Mouse (Mus musculus): ENCODE data around the gene Mea1.

DNA sequence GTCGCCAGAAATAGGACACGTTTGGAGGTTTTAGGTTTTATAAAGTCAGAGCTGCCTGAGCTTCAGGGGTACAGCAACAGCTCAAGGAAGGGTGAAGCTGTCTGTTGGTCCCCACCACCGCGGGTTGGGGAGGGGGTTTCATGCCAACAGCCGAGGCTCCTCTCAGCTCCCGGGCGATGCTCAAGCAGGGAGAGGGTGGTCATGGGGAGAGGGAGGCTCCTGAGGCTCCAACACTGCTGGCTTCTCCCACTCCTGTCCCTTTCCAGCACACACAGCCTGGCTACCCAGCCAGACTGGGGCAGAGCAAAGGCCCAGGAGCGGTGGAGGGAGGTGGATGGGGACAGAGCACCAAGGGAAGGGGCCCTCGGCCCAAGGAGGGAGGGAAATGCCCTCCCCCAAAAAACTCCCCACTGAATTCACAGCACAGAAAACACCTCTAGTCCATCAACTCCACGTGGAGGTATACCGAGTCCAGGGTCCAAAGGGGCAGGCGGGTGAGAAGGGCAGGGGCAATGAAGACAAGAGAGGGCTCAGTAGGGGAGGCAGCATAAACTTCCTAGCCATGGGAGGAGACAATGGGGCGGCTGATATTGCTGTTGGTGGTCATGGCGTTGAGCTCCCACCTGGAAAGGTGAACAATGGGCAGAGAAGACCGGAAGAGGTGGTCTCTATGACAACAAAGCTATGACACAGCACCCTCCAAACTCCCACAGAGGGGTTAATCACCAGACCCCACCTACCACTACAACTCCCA, 3.9 kb upstream of the Mea1 start:
- no peak for TF ChIP-seq TAL1 (IDR thresholded peaks at IDR 0.05; ENCODE audit: low read length)
- TF ChIP-seq GATA1 (IDR thresholded peaks at IDR 0.05; ENCODE audit: low read length): no peak
